Mouse (Mus musculus): ENCODE data around the gene Gramd1b.

The Gramd1b gene

DNA sequence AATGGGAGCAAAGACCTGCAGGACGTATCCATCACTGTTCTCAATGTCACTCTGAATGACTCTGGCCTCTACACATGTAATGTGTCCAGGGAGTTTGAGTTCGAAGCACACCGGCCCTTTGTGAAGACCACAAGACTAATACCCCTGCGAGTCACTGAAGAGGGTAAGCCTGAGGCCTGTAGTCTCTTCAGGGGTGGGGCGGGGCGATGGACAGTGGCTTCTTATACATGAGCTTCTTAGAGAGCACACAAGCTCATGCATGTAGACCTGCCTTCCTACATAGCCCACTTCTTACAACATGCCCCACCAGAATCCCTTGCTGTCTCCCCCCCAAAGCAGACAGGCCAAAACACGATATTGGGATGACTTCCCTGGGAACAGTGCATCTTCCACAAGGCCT is 251.7 kb downstream of the Gramd1b start:
- DNase-seq (ENCODE audit: extremely low read depth, low read depth, low spot score), result no peak

DNA sequence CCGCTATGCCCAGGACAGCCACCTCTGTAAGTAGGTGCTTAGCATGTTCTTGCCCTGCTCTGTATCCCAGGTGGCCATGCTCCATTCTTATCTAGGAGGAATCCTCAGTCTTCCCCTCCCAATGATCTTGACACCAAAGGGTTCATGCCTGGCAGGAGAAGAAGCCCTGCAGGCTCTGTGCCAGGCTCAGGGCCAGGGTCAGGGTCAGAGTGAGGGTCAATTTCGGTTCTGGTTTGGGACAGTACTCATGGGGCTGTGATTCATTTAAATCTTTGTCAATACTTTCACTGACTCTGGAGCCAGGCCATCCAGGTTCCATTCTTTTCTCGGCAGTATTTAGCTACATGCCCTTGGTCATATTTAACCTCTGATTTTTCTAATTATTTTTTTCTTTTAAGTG is 253.5 kb downstream of the Gramd1b start:
- DNase-seq (ENCODE audit: extremely low read depth, low read depth, low spot score), result no peak

DNA sequence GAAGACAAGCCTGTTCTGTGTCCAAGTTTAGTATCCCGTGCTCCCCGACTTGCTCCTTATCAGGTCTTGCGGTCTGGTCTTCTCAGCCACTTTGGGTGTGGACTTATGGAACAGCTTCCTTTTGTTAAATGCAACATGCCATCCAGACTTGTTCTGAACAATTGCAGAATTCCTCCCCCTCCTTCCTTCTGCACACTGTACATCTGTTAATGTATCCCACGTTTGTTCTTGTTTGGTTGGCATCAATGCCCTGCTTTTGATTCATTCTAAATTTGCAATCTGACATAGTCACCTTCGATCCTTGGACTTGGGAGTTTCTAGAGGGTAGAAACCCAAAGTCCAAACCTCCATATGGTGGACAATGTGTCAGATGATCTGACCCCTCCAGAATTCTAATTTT is 255.3 kb downstream of the Gramd1b start:
- DNase-seq (ENCODE audit: extremely low read depth, low read depth, low spot score), result no peak

DNA sequence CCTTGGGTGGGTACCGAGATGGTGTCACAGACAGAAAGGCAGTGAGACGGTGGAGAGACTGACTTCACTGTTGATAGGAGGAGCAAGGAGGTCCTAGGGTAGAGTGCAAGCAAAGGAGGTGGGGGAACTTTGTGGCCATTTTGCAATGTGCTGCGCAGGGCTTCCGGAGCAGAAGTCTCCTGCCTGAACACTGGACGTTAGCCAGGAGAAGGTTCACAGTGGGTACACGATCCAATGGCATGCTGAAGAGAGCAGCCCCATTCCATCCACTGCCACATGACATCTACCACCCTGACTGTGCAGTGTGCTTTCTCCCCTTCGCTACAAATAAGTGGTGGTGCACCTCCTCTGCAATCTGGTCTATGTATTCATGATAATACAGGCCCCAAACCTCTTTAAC is 258.4 kb downstream of the Gramd1b start:
- DNase-seq (ENCODE audit: extremely low read depth, low read depth, low spot score), result no peak

DNA sequence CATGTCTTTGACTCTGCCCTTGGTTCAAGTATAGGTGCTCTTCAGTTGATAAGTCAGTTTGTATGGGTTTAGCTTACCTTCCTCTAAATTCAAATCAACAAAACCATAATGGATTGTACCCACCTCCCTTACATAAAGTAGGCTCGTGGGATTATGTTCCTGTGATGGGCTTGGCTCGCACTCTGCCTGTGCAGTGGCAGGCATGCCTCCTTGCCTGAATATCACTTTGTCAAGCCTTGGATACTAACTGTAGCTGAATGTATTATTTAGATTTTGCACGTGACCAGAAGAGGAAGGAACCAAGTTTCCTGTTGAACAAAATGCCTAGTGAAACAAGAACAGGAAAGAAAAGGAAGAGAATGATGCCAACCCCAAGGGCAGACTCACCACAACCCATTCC is 260.1 kb downstream of the Gramd1b start:
- no peak for DNase-seq (ENCODE audit: extremely low read depth, low read depth, low spot score)

DNA sequence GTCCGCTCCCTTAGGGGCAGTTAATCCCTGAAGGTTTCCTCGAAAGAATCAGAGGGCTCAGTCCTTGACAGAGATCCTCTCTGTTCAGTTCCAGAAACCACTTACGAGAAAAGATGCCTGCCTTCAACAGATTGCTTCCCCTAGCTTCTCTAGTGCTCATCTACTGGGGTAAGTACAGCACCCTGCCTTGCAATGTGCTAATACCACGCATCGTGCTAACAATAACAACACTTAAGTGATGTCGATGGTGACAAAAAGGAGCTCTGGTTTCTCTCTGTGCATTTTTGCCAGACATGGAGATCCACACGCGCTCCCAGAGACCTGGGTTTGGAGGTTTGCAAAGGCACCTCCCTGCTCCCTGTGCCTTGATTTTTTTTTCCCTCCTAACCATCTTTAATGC is 261.3 kb downstream of the Gramd1b start:
- no peak for DNase-seq (ENCODE audit: extremely low read depth, low read depth, low spot score)

DNA sequence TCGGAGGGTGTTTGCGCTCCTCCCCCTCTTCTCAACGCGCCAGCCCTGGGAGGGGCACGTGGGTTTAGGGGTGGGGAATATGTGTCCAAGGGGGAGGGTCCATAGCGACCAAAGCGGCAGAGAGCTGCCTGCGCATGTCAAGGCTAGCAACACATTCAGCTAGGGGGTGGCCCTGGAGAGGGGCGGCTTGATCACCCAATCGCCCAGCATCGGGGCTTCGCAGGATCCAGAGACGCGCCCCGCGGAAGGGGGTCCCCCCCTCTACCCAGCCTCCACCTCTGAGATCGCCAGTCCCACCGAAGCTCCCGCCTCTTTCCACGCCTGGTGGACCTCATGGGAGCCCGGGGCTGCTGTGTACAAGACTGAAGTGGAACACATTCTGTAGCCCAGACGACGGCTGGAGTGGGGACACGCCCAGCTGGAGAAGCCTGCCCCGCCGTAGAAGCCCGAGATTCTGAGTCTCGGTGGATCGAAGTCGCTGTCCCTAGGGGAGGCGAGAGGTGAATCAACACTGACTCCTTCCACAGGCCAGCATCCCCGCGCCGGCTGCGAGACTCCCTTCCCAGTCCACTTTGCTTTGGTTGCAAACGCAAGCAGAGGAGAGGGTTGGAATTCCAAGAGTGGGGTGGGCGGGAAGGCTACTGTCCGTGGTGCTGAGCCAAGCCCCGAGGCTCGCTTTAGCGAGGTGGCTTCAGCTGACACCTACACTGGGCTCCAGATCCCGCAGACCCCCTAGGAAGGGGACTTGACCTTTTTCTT is 261.9 kb downstream of the Gramd1b start, which contains the start of gene Scn3b:
TSS of gene Scn3b (plus strand) at position 115 of the 759 bp plus-strand sequence.
- DNase-seq (ENCODE audit: extremely low read depth, low read depth, low spot score), result no peak

DNA sequence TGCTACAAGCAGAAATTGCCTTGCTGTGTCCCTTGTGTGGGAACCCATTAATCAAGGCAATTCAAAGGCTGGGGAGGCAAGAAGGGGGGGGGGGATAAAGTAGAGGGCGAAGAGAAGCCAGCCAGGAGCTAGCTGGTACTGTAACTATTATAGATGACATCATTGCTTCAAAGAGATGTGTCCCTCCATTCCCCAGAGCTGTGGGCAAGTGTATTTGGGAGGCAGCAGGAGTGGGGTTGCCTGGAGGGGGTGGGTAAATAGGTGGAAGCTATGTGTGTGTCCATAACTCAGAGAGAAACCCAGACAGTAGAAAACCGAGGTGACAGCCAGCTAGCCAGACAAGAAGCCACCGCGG is 262.5 kb downstream of the Gramd1b start:
- no peak for DNase-seq (ENCODE audit: extremely low read depth, low read depth, low spot score)

DNA sequence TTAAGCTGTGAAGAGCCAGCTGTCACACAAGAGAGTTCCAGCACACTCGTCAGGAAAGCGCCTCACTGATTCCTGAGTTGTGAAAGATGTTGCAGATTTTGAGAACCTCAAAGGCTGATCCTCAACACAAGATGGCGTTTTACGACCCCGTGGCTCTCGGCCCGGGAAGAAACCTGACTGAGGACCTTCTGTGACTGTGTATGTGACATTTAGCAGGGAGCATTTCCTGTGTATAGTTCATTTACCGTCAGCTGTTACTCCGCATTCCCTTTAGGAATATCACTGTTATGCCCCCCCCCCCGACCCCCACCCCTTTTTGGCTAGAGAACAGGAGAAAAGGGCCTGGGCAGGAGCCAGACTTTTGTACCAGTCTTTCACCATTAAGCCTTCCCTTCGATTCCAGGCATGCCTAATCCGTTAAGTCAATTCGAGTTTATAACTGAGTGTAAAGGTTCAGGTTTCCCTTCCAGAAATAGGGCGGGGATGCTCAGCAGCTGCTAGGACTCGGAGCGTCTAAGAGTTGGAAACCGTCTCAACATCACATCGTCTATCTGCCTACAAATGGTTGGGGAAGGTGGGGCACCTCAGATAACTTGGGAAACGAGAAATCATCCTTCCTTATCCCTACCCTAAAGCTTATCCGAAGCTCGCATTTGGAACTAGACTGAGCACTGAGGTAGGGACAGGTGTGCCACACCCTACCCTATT is 263.0 kb downstream of the Gramd1b start:
- DNase-seq (ENCODE audit: extremely low read depth, low read depth, low spot score), result no peak

DNA sequence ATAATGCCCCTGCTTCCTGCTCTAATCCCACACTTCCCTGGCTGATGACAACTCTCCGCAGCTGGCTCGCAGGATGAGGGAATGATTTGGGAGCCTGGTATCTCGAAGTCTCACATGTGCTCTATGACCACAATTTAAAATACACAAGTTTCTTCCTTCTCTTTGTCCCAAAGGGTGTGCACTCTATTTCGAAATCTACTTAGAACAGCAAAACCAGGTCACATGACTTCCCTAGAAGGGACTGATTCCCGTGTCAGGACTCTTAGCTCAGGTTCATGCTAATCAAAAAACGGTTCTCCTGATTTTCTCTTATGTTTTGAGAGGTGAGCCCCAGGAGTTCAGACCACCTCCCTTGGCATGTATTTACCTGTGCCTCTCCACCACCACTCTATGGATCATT is 267.3 kb downstream of the Gramd1b start:
- no peak for DNase-seq (ENCODE audit: extremely low read depth, low read depth, low spot score)

DNA sequence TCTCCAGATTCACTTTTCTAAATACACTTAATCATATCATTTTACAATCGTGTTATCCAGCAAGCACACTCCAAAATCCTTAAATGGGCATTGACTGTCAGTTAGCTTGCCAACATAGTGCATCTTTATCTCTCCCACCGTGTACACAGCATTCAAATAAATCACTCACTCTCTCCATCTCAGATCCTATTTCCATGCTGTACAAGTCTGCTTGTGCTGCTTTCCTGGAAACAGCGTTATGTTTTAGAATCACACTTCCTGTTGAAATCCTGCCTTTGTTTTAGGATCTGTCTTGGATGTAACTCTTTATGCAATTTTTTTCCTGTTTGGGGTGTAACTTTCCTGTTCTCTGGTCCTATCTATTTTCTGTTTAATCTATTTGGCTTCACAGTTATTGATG is 278.7 kb downstream of the Gramd1b start:
- no peak for DNase-seq (ENCODE audit: extremely low read depth, low read depth, low spot score)

DNA sequence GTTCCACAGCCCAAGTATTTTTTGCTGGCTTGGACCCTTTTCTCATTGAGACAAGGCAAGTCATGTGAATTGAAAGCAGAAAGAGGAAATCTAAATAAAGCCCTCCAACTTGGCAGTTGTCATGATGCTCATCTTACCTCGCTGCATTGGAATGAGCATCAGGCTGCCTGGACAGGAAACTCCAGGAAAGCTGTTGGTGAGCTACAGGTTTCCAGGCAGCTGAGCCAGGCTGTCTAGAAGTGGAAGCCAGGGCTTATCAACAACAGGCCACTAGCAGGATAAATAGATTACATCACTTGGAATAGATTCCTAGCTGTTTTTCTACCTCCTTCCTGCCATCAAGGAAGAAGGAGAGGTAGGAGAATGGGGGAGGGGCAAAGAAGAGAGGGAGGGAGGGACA is 282.1 kb downstream of the Gramd1b start:
- DNase-seq (ENCODE audit: extremely low read depth, low read depth, low spot score), result no peak

DNA sequence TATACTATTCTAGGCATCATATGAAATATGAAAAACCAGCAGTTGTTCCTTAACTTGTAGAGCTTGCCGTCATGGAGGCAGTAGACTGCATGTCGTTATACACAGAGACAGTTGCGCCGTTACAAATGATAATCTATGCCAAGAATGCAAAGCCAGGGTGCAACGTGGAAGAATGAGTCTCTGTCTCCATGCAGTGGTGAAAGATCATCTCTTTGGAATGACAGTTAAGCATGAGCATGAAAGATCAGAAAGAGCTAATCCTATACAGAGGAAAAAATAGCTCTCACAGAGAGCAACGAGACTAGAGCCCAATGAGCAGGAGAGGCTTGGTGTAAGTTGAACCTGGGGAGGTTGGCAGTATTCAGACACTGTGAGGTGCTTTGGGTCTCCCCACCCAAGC is 284.5 kb downstream of the Gramd1b start:
- no peak for DNase-seq (ENCODE audit: extremely low read depth, low read depth, low spot score)

DNA sequence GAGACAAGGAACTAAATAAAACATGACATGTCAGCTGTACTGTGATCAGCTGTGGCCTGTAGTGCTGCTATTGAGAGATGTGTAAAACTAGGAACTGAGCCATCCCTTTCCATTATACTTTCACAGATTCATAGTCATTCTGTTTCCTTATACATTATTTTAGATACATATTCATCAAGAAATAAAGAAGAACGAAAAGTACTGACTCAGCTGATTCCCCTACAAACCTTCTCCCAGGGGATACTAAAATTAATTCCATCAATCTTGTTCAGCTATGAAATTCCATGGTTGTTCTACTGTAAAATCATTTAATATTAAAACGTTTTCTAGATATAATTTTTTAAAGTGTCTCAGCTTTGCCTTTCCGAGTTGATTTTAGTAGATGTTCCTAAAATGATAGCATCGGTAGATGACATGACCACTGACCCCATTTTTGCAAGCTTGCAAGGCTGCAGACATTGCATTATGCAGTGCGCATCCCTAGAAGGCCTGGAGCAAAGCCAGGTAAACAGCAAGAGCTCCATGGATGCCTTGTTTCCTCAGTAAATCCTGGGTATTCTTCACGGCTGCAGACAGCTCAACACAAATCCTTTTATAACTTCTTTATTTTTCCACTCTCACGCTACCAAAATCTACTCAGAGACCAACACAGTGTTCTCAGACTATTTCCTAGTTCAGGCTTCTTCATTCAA is 285.1 kb downstream of the Gramd1b start:
- DNase-seq (ENCODE audit: extremely low read depth, low read depth, low spot score), result no peak

DNA sequence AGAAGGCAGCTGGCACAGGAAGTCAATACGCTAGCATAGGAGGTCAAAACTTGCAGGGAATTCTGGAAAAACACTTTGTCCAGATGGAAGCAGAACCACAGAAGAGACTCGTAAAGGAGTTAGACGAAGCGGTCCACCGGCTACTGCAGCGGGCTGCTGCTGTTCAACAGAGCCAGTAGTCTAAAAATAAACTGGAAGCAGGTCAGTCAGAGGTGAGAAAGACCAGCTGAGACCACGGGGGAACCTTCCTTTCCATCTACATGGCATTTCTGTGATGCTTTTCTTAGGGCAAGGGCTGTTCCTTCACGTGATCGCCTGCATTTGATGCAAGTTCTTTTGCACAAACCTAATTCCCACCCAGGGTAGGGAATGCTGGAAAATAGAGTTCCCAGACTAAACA is 285.7 kb downstream of the Gramd1b start:
- no peak for DNase-seq (ENCODE audit: extremely low read depth, low read depth, low spot score)
